Mouse (Mus musculus): ENCODE measurements around the gene Nmu. TPM values are rescaled to one million over a fixed set of nuclear protein-coding genes. Genes with fewer than 3 reads are reported as not detected.

The Nmu gene
- 0.54 TPM in 1 of 2 replicates, not detected in the other for polyA plus RNA-seq (2014; fragmentation: Nextera tagmentation; extraction: Ambion mirVana)

DNA sequence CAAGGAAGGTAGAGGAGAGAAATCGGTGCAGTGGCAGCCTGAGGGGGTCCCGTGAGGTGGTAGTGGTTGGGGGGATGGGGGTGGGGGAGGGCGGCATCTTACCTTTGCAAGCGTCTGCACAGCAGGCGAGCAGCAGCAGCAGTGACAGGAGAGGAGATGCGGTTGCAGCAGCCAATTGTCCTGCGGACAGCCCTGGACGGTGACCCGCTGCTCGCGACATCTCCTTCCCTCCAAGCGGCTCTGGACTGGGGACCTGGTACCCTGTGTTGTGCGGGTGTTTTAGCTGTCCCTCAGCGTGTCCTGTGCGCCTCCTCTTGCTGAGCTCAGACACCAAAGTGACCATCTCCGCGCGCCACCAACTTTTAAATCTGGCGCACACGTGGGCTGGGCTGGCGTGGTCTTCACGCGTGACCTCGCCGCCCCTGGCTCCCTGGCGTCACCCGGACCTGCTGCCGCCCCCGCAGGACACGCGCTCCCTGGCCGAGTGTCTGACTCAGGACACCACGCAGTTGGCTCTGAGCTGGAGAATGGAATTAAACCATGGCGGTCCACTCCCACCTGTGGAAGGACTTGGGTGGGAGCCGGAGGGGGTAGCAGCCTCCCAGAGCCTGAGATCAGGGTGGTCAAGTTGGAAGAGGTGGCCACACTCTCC is at the start of gene Nmu:
Gene Nmu, minus strand, starts transcription at position 336 of the 652 bp plus-strand sequence.
- Histone ChIP-seq H3K4me2 (ENCODE audit: low read length) (peak within 1 kb of the TSS; percentile 57), H3K4me3 (ENCODE audit: low read depth, low read length) (peak within 1 kb of the TSS; percentile 24), H3K27me3 (replicated peaks; ENCODE audit: control insufficient read depth, insufficient read depth, low read length) (peaks cover 11% of the 10 kb centered on the region), H3K27ac (ENCODE audit: low read depth, low read length) (no peak within 1 kb of the TSS), H3K9me3 (replicated peaks; ENCODE audit: control insufficient read depth, low read length) (no peaks in the 10 kb centered on the region), H3K36me3 (ENCODE audit: control insufficient read depth, insufficient read depth, low read length) (no peaks in the 10 kb centered on the region), H3K9ac (ENCODE audit: low read length) (peak within 1 kb of the TSS; percentile 29; the same call in 1 of the 2 replicates), H3K4me1 (ENCODE audit: control insufficient read depth, insufficient read depth, low read length) (peaks cover 6% of the 10 kb centered on the region; the same call in 1 of the 2 replicates)
- no peak for ATAC-seq
- 4% methylated on average over 35 of the region's 35 CpGs for WGBS
- no peak for DNase-seq (ENCODE audit: low spot score)

DNA sequence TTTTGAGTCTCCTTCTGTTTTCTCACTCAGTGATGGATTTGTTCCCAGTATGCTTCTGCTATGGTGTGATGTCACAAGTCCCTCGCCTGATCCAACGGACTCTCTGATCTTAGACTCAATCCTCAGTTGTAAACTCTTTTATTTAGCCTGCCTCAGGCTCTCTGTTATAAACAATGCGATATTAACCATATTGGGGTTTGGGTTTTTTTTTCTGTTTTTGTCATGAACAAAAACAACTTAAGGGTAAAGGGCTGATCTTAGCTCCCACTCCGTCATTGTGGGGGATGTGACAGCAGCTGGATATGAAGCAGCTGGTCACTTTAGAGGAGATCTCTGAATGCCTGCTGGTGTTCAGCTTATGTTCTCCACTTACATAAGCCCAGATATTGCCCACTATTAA is 48.1 kb upstream of the Nmu start:
- Histone ChIP-seq H3K27ac (ENCODE audit: low read depth, low read length) (no peak overlapping the region), H3K9ac (ENCODE audit: low read length) (no peak overlapping the region), H3K9me3 (replicated peaks; ENCODE audit: control insufficient read depth, low read length) (no peaks in the 10 kb centered on the region), H3K36me3 (ENCODE audit: control insufficient read depth, insufficient read depth, low read length) (no peaks in the 10 kb centered on the region), H3K27me3 (replicated peaks; ENCODE audit: control insufficient read depth, insufficient read depth, low read length) (no peaks in the 10 kb centered on the region), H3K4me1 (ENCODE audit: control insufficient read depth, insufficient read depth, low read length) (no peaks in the 10 kb centered on the region), H3K4me2 (ENCODE audit: low read length) (no peak overlapping the region), H3K4me3 (ENCODE audit: low read depth, low read length) (no peak overlapping the region)
- WGBS: 84% methylated on average over 4 of the region's 4 CpGs
- ATAC-seq (no peak), DNase-seq (ENCODE audit: low spot score) (no peak)

DNA sequence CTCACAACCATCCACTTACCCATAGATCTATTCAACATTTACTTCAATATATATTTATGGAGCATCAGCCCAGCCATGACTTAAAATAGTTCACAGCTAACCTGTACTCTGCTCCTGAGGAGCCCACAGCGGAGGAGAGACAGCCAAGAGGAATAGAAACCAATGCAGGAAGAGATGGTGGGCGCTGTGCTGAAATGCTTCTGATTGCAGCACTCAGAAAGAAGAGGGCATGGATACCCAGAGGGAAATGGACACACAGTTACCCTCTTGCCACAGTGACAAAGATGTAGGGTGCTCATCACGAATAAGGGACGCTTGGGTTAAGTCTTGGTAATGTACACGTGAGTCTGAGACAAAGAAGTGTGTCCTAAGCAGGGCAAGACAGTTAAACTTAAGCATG is 30.8 kb upstream of the Nmu start:
- Histone ChIP-seq H3K27ac (ENCODE audit: low read depth, low read length) (no peak overlapping the region), H3K4me2 (ENCODE audit: low read length) (no peak overlapping the region), H3K27me3 (replicated peaks; ENCODE audit: control insufficient read depth, insufficient read depth, low read length) (no peaks in the 10 kb centered on the region), H3K9ac (ENCODE audit: low read length) (no peak overlapping the region), H3K9me3 (replicated peaks; ENCODE audit: control insufficient read depth, low read length) (no peaks in the 10 kb centered on the region), H3K4me1 (ENCODE audit: control insufficient read depth, insufficient read depth, low read length) (no peaks in the 10 kb centered on the region), H3K36me3 (ENCODE audit: control insufficient read depth, insufficient read depth, low read length) (no peaks in the 10 kb centered on the region), H3K4me3 (ENCODE audit: low read depth, low read length) (no peak overlapping the region)
- WGBS: 86% methylated on average over 5 of the region's 5 CpGs
- DNase-seq (ENCODE audit: low spot score) (no peak), ATAC-seq (no peak)

DNA sequence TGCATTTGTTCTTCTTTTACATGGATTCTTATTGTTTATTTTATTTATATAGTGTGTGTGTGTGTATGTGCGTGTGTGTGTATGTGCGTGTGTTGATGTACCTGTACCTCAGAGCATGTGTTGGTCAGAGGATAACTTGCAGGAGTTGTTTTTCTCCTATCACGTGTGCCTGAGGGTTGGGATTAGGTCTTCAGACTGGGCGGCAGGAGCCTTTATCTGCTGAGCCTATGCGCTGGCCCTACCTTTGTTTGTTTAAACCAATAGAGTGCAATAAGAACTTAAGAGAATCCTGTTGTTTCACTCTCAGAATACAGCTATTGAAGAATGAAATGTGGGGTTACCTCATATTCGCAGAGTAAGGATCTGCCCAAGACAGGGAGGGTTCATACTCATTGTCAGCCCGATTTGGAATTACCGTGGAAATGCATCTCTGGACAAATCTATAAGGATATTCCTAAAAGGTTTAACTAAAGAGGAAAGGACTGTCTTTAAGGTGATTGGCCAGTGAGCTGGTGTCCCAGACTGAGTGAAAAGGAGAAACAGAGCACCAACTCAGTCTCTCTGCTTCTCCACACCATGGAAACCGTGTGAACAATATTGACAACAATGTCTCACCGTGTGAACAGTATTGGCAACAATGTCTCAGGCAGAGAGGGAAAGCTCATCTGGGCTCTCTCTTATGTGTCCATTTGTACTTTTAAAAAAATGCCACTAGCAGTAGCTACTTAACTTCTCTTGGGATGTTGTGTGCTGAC is 25.6 kb upstream of the Nmu start:
- no peaks in the 10 kb centered on the region for H3K36me3 ChIP-seq (ENCODE audit: control insufficient read depth, insufficient read depth, low read length)
- H3K4me1 ChIP-seq (ENCODE audit: control insufficient read depth, insufficient read depth, low read length): no peaks in the 10 kb centered on the region
- H3K27ac ChIP-seq (ENCODE audit: low read depth, low read length): no peak overlapping the region
- no peaks in the 10 kb centered on the region for H3K9me3 ChIP-seq (replicated peaks; ENCODE audit: control insufficient read depth, low read length)
- WGBS: 85% methylated on average over 10 of the region's 10 CpGs
- ATAC-seq (no peak), DNase-seq (ENCODE audit: low spot score) (no peak)
- H3K9ac ChIP-seq (ENCODE audit: low read length): no peak overlapping the region
- H3K4me3 ChIP-seq (ENCODE audit: low read depth, low read length): no peak overlapping the region
- no peak overlapping the region for H3K4me2 ChIP-seq (ENCODE audit: low read length)
- H3K27me3 ChIP-seq (replicated peaks; ENCODE audit: control insufficient read depth, insufficient read depth, low read length): no peaks in the 10 kb centered on the region

DNA sequence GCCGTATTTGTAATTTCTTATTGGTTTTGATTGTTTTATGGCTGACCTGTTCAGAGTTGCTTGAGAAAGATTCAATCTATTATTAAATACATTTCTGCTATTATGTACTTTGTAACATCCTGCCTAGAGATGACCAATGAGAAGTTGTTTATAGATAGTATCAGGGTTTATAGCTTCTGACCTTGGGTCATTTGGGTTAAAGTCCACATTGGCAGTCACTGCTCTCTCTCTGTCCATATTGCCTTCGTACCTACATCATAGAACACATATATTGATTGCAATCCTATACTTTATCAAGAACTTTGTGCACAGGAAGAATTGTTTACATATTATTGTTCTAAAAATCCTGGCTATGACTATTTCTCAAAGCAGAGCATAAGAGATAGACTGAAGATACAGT is 24.9 kb upstream of the Nmu start:
- no peak overlapping the region for H3K9ac ChIP-seq (ENCODE audit: low read length)
- no peaks in the 10 kb centered on the region for H3K27me3 ChIP-seq (replicated peaks; ENCODE audit: control insufficient read depth, insufficient read depth, low read length)
- DNase-seq (ENCODE audit: low spot score) (no peak), ATAC-seq (no peak)
- no peak overlapping the region for H3K4me3 ChIP-seq (ENCODE audit: low read depth, low read length)
- H3K27ac ChIP-seq (ENCODE audit: low read depth, low read length): no peak overlapping the region
- H3K4me1 ChIP-seq (ENCODE audit: control insufficient read depth, insufficient read depth, low read length): no peaks in the 10 kb centered on the region
- H3K36me3 ChIP-seq (ENCODE audit: control insufficient read depth, insufficient read depth, low read length): no peaks in the 10 kb centered on the region
- WGBS: 94% methylated on average over 2 of the region's 2 CpGs
- no peaks in the 10 kb centered on the region for H3K9me3 ChIP-seq (replicated peaks; ENCODE audit: control insufficient read depth, low read length)
- no peak overlapping the region for H3K4me2 ChIP-seq (ENCODE audit: low read length)

DNA sequence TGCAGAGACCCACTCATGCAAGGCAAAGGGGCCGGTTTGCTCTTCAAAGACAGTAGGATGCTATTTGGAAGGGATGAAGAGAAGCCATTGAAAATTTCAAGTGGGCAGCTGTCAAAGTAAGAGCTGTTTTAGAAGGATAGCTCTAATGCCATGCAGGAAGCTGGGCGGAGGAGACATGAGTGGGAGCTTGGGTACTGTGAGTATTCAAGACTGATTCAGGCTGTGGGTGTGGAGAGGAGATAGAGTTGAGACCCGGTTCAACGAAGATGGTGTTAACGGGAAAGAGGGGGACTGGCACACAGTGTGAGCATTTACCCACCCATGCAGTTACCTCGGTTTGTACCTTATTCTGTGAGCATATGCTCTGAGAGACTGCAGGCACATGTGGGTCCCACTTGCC is 20.1 kb upstream of the Nmu start:
- WGBS: 76% methylated on average over 6 of the region's 6 CpGs
- no peaks in the 10 kb centered on the region for H3K4me1 ChIP-seq (ENCODE audit: control insufficient read depth, insufficient read depth, low read length)
- ATAC-seq (no peak), DNase-seq (ENCODE audit: low spot score) (no peak)
- no peaks in the 10 kb centered on the region for H3K36me3 ChIP-seq (ENCODE audit: control insufficient read depth, insufficient read depth, low read length)
- H3K4me2 ChIP-seq (ENCODE audit: low read length): no peak overlapping the region
- H3K9me3 ChIP-seq (replicated peaks; ENCODE audit: control insufficient read depth, low read length): no peaks in the 10 kb centered on the region
- no peak overlapping the region for H3K27ac ChIP-seq (ENCODE audit: low read depth, low read length)
- no peaks in the 10 kb centered on the region for H3K27me3 ChIP-seq (replicated peaks; ENCODE audit: control insufficient read depth, insufficient read depth, low read length)
- no peak overlapping the region for H3K9ac ChIP-seq (ENCODE audit: low read length)
- H3K4me3 ChIP-seq (ENCODE audit: low read depth, low read length): no peak overlapping the region

DNA sequence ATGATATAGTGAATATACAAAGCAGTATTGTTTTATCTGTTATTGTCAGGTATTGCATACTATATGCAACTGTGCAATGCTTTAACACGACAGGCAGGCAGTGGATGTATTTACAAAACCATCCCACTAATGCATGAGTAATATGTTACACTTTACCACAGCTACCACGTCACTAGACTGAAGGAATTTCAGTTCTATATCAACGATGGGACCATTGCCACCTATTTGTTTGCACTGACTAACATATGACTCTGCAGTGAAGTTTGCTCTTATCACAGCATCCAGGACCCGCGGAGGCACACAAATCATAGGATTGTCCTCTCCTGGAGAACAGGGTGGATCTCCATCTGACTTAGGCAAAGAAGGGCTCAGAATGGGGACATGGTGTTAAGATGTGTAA is 18.2 kb upstream of the Nmu start:
- Histone ChIP-seq H3K9ac (ENCODE audit: low read length) (no peak overlapping the region), H3K36me3 (ENCODE audit: control insufficient read depth, insufficient read depth, low read length) (no peaks in the 10 kb centered on the region), H3K27me3 (replicated peaks; ENCODE audit: control insufficient read depth, insufficient read depth, low read length) (no peaks in the 10 kb centered on the region), H3K4me2 (ENCODE audit: low read length) (no peak overlapping the region), H3K4me3 (ENCODE audit: low read depth, low read length) (no peak overlapping the region), H3K27ac (ENCODE audit: low read depth, low read length) (no peak overlapping the region), H3K9me3 (replicated peaks; ENCODE audit: control insufficient read depth, low read length) (no peaks in the 10 kb centered on the region), H3K4me1 (ENCODE audit: control insufficient read depth, insufficient read depth, low read length) (no peaks in the 10 kb centered on the region)
- no peak for DNase-seq (ENCODE audit: low spot score)
- WGBS: 91% methylated on average over 5 of the region's 5 CpGs
- no peak for ATAC-seq

DNA sequence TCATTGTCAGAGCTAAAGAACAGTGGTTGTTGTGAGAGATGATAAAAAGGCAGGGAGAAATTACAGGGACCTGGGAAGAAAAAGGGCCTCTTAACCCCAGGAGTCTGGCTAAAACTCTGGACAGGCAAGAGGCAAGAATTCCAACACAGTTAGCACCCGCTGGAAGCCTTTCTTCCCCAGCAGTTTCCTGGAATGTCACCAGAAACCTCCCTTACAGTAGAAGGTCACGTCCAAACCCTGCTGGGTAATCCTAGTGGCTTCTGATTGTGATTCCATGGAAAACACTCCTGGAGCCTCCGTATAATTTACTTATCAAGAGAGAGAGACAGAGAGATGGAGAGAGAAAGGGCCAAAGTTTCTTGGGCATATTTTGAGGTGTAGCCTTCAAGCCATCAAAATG is 15.6 kb upstream of the Nmu start:
- 49% methylated on average over 3 of the region's 3 CpGs for WGBS
- Histone ChIP-seq H3K4me1 (ENCODE audit: control insufficient read depth, insufficient read depth, low read length) (no peaks in the 10 kb centered on the region), H3K9me3 (replicated peaks; ENCODE audit: control insufficient read depth, low read length) (no peaks in the 10 kb centered on the region)

DNA sequence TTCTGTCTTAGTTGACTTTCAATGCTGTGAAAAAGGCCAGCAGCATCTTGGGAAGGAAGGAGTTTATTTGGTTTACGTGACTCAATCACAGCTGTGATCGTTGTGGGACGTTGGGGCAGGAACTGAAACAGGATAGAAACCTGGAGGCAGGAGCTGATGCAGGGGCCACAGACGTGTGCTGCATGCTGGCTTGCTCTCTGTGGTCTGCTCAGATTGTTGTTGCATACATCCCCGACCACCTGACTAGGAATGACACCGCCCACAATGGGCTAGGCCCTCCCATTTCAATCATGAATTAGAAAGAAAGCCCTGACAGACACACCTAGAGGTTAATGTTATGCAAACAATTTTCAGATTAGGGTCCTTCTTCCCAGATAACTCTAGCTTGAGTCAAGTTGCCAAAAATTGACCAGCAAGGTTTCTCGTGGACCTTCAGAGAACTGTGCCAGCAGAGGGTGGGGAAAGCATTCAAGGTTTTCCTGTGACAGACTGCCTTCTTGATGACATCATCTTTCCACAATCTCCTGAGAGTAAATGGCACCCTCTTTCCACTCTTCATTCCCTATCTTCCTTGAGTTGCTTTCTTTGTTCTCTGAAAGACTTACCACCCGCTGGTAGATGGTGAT is 5.7 kb upstream of the Nmu start:
- H3K9ac ChIP-seq (ENCODE audit: low read length): no peak overlapping the region
- H3K4me3 ChIP-seq (ENCODE audit: low read depth, low read length): no peak overlapping the region
- WGBS: 87% methylated on average over 8 of the region's 8 CpGs
- ATAC-seq (no peak), DNase-seq (ENCODE audit: low spot score) (no peak)
- no peaks in the 10 kb centered on the region for H3K9me3 ChIP-seq (replicated peaks; ENCODE audit: control insufficient read depth, low read length)
- H3K27ac ChIP-seq (ENCODE audit: low read depth, low read length): no peak overlapping the region
- H3K36me3 ChIP-seq (ENCODE audit: control insufficient read depth, insufficient read depth, low read length): no peaks in the 10 kb centered on the region
- no peak overlapping the region for H3K4me2 ChIP-seq (ENCODE audit: low read length)
- no peaks in the 10 kb centered on the region for H3K4me1 ChIP-seq (ENCODE audit: control insufficient read depth, insufficient read depth, low read length)
- H3K27me3 ChIP-seq (replicated peaks; ENCODE audit: control insufficient read depth, insufficient read depth, low read length): peaks cover 3% of the 10 kb centered on the region; the same call in 1 of the 2 replicates

More for the DNA sequence above, 15.6 kb upstream of the Nmu start:
- DNase-seq (ENCODE audit: low spot score) (no peak), ATAC-seq (no peak)
- Histone ChIP-seq H3K4me3 (ENCODE audit: low read depth, low read length) (no peak overlapping the region), H3K27ac (ENCODE audit: low read depth, low read length) (no peak overlapping the region), H3K27me3 (replicated peaks; ENCODE audit: control insufficient read depth, insufficient read depth, low read length) (no peaks in the 10 kb centered on the region), H3K4me2 (ENCODE audit: low read length) (no peak overlapping the region), H3K9ac (ENCODE audit: low read length) (no peak overlapping the region), H3K36me3 (ENCODE audit: control insufficient read depth, insufficient read depth, low read length) (no peaks in the 10 kb centered on the region)
